Mouse (Mus musculus): ENCODE results near the gene Gtpbp6.
A peak's percentile ranks its signal among the peaks of the same experiment; 100 is the strongest.
"Not testable (repeated sequence)": the region's sequence is repeated elsewhere in the genome, so short reads cannot be mapped to it uniquely, and the experiment has no call there.

Gtpbp6 gene

DNA sequence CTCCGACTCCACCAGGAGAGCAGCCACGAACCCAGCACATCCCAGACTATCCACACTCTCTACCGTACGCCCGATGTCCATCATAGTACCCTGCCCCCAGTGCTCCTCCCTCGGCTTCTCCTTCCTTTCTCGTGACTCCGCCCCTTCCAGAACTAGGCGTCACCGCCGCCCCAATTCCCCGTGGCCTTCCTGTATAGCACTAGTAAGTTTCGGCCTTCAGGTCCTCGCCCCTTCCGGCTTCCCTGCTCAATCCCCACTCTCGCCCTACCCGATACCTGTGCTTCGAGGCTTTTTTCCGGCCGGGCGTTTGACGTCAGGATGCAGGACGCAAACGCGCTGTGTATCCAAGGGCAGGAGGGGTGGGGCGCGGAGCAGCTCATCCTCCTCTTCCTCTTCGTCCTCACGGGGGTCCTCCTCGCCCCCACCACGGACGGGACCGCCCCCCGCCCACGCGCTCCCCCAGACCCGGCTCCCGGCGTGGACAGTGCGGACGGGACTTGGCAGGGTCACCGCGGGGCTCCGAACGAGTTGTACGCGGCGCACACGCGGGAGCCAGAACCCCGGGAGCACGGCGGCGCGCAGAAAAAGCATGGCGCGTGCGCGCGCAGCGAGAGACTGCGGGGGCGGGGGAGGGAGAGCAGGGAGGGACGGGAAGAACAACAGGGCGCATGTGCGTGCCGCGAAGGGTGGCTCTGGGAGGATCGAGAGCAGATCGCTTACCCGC lies at the start of gene Gtpbp6:
Gtpbp6 (minus strand) TSS at position 617 of the 724 bp plus-strand sequence.
- peak; percentile 97 to 98 for DNase-seq

GRCm38 (mm10) chr5:110143007-110143406 lies 35.0 kb upstream of the Gtpbp6 start:
- peak; percentile 11 to 25 for DNase-seq

DNA sequence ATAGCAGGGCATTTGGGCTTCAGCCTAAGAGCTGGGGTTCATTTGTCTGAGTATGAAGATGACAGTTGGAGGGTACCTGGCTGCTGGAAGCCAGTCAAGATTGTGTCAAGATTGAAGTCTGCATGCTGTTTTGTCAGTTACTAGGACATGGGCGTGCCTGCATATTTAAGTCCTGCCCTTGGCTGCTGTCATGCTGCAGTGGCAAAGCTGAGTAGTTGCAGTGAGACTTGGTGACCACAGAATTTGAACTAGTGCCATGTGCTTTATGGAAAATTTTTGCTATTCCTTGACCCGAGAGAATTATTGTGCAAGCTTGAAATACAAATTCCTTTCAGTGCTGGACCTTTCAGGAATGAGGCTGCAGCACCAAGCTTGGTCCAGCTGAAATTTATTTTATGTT lies 34.3 kb upstream of the Gtpbp6 start:
- DNase-seq: no peak

DNA sequence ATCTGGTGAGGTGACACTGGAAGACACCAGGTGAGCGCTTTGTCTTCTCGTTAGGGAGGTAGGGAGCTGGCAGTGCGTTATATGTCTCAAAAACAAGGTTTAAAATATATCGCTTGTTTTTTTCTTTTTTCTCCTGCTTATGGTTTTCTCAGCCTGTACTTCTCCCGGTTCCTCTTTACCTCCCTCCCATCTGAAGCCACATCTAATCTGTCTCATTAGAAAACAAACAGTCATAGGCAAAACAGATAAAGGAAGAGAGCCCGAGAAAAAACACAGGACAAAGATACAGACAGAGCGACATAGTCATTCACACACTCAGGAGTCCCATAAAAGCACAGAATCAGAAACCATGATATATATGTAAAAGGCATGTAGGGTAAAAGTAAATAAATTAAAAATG lies 32.4 kb upstream of the Gtpbp6 start:
- no peak for DNase-seq

GRCm38 (mm10) chr5:110139325-110139724 lies 31.3 kb upstream of the Gtpbp6 start:
- DNase-seq: no peak

DNA sequence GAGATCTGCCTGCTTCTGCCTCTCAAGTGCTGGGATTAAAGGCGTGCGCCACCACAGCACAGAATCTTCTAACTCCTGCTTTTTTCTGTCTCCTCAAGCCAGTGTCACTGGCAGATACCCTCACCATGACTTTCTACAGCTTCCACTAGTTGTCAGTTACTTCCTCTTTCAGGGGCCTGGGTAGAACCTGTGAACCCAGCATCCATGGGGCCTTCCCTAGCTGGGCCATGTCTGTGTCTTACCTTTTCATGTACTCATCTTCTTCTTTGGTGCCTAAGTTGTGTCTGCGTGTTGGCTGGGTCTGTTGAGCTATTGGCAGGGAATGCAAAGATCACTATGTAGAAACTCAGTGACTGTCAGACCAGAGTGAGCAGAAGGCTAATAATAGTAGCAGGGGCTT lies 29.8 kb upstream of the Gtpbp6 start:
- DNase-seq: no peak

- DNase-seq: no peak
Observed at GRCm38 (mm10) chr5:110136087-110136464, 28.1 kb upstream of the Gtpbp6 start.

DNA sequence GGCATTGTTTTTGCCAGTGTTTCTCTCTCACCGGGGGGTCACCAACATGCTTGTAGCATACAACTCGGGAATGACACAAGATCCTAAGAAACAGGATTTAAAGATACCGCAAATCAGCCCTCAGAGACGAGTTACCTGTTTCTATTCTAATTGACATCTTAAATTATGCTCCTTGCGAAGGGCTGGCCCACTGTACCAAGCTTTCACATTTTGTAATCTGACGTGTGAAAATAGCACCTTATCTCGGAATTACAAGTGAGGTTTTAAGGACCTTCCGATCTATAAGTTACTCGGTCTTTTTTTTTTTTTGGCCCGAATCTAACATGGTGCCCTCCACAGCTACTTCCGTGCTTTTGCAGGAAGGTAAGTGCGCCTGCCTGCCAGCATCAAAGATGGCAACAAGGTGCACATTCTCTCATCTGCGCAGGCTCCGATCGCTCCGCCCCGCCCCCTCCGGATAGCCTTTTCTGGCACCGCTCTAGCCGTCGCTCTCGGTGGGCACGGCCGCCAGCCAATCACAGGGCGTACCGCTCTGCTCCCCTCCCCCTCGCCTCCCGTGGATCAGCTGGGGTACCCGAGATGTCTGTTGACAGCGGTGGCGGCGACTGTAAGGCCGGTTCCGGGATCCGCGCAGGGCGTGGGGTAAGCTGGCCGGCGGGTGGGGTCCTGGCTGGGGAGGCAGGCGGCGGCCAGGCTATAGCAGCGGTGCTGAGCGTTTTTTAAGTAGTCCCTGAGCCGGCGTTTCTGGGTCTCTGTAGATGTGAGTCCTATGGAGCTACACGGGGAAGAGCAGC lies 27.5 kb upstream of the Gtpbp6 start, which contains the start of gene Chfr:
Chfr (plus strand) TSS at position 550 of the 794 bp plus-strand sequence.
- peak; percentile 100 for DNase-seq

DNA sequence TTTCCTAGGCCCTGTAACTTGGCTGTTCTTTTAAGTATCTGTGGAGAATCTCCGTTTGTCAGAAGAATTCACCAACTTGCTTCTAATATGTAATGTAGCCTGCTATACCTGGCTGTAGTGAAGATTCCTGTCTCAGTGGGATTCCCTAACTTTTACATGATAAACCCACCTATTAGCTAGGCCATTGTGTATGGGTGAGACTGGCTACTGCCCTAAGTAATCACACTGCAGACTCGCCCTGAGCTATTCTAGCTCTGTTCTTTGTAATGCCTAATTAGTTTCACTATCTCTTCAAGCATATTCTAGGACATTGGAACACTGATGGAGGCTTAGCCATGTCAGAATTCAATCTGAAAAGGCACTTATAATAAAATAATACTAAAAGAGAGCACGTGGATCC lies 14.4 kb upstream of the Gtpbp6 start:
- DNase-seq: not testable (repeated sequence)

GRCm38 (mm10) chr5:110109991-110110441 lies 2.0 kb upstream of the Gtpbp6 start, which contains the start of gene Zfp605:
TSS of gene Zfp605 (plus strand) at chr5:110110092.
- DNase-seq: peak; percentile 97 to 98

GRCm38 (mm10) chr5:110108305-110108628 lies 270 bp upstream of the Gtpbp6 start:
- DNase-seq: no peak

- no peak for DNase-seq
Observed at GRCm38 (mm10) chr5:110106901-110107564, 964 bp downstream of the Gtpbp6 start.

- peak; percentile 38 to 40 for DNase-seq
Observed at GRCm38 (mm10) chr5:110106140-110106871, 1.7 kb downstream of the Gtpbp6 start.

GRCm38 (mm10) chr5:110104616-110105380 lies 3.2 kb downstream of the Gtpbp6 start:
- peak; percentile 15 to 39 for DNase-seq

- DNase-seq: peak in 1 of 2 experiments; percentile 9
Observed at GRCm38 (mm10) chr5:110103901-110104615, 3.9 kb downstream of the Gtpbp6 start.

- DNase-seq: peak in 1 of 2 experiments; percentile 11
Observed at GRCm38 (mm10) chr5:110102853-110103625, 5.0 kb downstream of the Gtpbp6 start.

GRCm38 (mm10) chr5:110102429-110102828 lies 5.6 kb downstream of the Gtpbp6 start:
- DNase-seq: peak in 1 of 2 experiments; percentile 5

- DNase-seq: peak; percentile 76 to 77
Observed at GRCm38 (mm10) chr5:110101716-110102347, 6.2 kb downstream of the Gtpbp6 start.

- DNase-seq: peak; percentile 49 to 65
Observed at GRCm38 (mm10) chr5:110100921-110101631, 6.9 kb downstream of the Gtpbp6 start.

All from cerebellum, postnatal 10 days (tissue).